Mouse (Mus musculus): ENCODE measurements around the gene Kpna2.
"Not testable (repeated sequence)": the region's sequence is repeated elsewhere in the genome, so short reads cannot be mapped to it uniquely, and the experiment has no call there.

The Kpna2 gene

DNA sequence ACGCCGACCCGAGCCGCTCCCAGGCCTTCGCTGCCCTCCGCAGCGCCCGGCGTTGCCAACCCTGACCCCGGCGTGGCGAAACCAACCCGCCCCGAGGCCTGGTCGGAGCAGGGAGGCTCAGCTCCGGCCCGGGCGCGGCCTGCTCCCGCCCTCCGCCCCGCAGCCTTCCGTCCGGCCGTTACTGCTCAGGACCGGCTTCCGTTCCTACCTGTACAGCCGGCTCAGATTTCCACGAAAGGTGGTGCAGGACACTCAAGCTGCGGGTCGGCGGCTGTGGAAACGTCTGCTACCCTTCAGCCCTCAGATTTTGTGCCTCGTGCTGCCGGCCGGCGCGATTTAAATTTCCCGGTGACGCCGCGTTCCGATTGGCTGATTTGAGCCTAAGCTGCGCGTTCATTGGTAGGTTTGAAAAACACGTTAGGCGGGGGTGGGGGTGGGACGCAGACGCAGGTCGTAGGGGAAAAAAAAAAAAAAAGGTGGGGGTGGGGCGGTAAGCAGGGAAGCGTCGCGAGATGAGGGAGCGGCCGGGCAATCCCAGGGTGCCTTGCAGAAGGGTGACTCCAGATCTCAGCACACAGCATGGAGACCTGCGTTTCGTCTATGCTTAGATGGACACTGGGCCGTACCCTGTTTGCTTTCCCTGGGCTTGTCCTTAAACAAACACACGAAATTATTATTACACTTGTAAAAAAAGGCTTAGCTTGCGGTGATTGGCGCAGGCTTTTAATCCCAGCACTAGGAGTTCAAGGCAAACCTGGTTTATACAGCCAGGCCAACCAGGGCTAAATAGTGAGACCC lies at the start of gene Kpna2:
Kpna2 (minus strand) TSS at position 391 of the 798 bp plus-strand sequence.
- DNase-seq (ENCODE audit: inconsistent ontology term), result peak; percentile 98

DNA sequence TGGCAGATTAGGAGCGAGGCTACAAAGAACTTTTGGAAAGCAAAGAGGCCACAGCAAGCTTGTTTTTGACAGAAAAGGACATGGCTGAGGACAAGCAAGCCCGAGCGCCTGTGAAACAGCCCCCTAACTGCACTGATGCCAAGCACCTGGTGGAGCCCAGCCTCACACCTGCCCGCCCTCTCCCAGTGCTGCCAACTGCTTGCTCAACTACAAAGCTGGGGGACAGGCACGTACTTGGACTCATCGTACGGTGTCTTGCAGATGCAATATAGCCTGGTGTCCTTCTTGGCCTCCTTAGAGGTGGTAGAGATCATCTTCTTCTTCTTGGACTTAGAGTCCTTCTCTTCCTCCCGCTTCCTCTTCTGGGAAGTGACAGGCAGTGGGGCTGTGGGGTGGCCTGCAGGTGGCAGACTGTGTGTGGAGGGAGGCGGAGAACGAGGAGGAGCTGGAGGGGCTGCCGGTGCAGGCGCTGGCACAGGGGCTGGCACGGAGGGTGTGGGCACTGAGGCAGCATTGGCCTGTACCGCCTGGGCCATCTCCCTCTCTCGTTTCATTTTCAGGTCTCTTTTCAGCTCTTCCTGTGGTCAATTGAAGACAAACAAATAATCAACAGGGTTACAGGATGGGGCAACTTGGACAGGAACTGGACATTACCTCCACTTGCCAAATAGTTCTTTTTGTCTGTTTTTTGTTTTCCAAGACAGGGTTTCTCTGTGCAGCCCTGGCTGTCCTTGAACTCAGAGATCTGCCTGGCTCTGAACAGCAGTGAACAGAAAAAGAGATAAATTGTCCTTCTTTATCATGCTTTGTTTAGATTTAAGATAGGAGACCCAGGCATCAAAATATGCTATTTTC lies 47.7 kb upstream of the Kpna2 start:
- DNase-seq (ENCODE audit: inconsistent ontology term), result no peak

GRCm38 (mm10) chr11:107045546-107045945 lies 46.2 kb upstream of the Kpna2 start:
- no peak for DNase-seq (ENCODE audit: inconsistent ontology term)

DNA sequence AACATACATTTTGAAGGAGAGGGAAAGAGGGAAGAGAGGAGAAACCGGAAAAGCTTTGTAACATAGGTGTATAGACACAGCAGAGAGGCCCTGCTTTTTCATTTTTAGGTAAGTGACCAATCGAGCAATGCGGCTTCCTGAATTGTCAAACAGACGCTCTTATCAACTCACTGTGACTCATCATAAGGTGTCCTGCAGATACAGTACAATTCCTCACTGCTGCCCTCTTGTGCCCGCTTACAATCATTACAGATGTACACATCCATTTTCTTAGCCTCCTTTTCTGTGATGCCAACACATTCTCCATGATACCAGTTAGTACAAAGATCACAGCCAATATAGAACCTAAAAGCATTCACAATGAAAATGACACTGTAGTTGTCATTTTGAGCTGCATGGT lies 45.0 kb upstream of the Kpna2 start:
- DNase-seq (ENCODE audit: inconsistent ontology term), result peak; percentile 42

GRCm38 (mm10) chr11:107043361-107043760 lies 44.0 kb upstream of the Kpna2 start:
- DNase-seq (ENCODE audit: inconsistent ontology term), result no peak

GRCm38 (mm10) chr11:107041396-107041795 lies 42.1 kb upstream of the Kpna2 start:
- DNase-seq (ENCODE audit: inconsistent ontology term), result no peak

- DNase-seq (ENCODE audit: inconsistent ontology term), result no peak
Measured at GRCm38 (mm10) chr11:107039417-107039816, 40.1 kb upstream of the Kpna2 start.

DNA sequence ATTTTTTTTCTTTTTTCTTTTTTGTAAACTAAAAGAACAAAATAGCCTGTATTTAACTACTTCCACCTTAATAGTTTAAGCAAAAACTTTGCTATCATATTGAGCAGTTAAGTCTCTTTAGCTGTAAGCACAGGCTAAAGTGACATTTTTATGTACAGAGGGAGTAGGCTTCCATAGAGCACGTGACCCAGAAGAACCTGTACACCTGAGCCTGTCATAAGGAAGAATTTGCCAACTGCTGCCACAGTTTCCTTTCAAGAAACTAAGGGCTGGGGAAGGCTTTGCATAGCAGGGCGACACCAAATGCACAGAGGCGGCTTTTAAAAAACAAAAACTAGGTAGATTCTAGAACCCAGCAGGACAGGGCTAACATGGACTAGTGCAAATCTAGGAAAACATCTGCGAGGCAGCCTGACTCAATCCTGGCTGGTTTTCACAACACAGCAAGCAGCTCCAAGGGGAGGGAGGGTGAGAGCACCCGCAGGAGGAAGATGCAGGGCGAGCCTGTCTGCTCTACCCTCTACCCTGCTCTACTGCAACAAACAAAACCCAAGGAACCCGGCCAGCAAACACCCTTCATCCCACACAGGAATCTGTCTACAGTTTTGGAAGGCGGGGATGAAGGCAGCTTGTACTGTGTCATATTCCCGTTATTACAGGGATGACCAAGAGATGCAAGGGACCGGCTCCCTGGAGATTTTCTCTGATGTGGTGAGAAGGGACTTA lies 34.9 kb upstream of the Kpna2 start:
- no peak for DNase-seq (ENCODE audit: inconsistent ontology term)

DNA sequence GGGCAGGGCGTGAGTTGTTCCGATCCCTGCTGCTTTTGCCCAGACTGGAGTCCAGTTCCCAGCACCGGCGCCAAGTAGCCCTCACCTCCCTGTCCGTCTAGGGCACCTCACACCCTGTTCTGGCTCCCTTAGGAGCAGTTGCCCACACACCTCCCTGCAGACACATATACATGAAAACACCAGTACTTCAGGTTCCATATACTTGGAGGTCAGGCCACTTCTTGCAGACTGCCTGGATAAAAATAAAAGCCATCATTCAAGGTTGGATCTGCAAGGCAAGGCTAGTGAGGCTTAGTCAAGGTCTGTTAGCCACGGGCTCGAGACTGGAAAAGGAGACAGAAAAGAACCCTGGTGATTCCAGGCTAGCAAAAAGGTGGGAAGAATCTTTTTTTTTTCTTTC lies 32.3 kb upstream of the Kpna2 start:
- DNase-seq (ENCODE audit: inconsistent ontology term), result no peak

DNA sequence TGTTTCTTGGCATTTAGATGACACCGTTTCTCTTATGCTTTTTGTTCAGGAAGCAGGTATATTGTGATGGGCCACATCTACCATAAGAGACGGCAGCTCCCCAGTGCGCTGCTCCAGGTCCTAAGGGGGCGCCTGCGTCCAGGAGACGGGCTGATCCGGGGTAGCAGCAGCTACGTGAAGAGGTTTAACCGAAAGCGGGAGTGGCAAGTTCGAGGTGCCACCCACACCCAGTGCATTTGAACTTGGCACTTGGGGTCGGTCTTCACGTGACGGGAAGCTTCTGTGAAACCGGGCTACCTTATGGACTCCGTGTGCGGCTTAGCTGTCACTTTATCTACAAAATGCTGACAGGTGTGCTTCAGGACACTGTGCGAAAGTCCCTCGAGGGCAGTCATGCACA lies 30.2 kb upstream of the Kpna2 start:
- no peak for DNase-seq (ENCODE audit: inconsistent ontology term)

DNA sequence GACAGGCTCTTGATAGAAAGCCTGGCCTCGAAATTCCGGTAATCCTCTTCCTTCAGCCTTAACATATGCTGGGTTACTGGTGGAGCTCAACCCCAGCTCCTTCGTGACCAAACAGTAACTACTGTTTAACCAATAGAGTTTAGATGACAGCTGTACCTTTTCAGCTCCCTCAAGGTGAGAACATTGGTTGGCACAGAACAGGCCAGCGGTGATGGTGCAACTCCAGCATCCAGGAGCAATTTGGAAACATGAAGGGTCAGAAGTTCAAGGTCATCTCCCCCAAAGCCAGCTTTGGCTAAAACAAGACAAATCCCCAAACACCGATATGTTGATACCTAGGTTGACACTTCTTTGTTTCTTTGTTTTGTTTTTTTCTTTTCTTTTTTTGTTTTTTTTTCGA lies 29.4 kb upstream of the Kpna2 start:
- DNase-seq (ENCODE audit: inconsistent ontology term), result no peak

DNA sequence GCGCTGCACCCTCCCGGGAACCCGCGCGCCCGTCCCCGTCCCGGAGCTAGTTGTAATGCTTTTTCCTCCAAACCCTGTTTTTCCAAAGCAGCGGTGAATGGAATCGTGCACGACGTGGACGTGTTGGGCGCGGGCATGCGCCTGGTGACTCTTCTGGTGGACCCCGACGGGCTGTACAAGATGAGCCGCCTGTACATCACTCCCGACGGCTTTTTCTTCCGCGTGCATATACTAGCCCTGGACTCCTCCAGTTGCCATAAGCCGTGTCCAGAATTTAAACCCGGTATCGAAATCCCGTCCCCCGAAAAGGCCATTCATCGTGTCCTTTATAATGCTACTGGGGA lies 28.9 kb upstream of the Kpna2 start:
- no peak for DNase-seq (ENCODE audit: inconsistent ontology term)

GRCm38 (mm10) chr11:107027431-107028274 lies 28.3 kb upstream of the Kpna2 start:
- DNase-seq (ENCODE audit: inconsistent ontology term), result peak; percentile 95

DNA sequence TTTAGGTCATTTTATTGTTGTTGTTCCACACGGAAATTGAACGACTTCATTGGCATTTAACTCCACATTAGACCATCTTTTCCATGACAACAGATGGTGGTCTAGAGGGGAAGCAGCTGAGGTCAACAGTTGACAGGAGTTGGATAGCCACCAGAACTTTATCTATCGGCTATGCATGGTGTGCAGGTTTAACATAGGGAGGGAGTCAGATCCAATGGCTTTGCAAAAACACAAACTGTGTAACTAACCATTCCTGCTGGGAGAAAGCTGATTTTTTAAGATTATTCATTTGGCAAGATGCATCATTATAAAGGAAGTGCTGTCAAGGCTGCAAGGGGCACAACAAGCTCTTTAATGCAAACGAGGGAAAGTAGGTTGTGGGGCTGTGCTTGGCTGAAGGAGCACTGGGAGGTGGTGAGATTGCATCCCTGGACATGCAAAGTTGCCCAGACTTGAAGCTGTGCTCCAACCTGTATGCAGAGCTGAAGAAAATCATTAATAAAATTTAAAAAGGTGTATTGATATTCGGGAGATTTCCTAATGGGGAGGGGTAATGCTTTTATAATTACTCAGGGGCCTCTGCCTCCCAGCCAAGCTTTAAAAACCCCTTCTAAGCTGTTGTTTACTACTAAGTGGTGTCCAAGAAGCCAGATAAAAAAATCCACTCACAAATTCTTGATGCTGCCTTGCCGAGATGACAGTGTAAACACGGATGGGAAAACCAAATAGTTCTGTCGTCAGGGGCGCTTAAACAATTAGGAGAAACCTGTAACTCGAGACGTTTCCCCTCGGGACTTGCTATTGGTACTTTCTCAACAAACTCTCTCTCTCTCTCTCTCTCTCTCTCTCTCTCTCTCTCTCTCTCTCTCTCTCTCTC lies 27.5 kb upstream of the Kpna2 start:
- DNase-seq (ENCODE audit: inconsistent ontology term), result peak; percentile 54

DNA sequence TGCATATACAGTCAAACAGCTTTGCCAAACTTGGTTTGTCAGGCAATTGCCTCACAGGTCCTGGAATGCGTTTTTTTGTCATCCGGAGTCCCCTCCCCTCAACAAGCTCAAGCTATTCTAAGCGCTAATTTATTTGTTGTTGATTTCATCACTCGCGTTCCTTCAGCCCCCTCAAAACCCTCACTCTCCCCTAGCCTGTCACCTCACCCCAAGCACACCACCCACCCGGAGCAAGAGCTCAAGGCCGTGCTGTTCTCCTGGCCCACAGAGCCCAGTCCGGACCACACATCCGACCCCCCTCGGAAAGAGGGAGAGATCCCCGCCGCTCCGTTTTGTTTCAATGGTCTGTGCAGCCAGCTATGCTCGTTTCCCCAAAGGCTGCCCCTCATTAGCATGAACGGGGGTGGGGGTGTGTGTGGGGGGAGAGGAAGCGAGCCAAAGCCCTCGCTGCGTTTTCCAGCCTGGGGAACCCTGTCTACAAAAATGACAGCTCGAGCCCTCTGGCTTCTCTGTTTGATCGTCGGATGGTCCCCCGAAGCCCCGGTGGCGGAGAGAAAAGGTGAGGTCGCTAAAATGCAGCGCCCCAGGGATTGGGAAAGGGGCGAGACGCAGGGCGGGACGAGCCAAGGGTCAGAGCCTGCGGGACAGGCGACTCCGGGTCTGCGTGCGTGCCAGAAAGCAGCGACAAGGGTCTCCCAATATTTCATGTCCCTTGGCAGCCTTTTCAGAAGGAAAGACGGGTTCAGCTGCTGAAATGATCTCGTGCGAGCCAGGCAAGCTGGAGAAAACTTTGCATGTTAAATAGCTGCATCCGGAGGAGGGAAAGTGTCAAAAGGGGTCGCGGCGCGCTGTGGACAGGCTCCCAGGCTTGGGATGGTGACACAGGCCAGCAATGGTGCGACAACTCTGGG lies 26.3 kb upstream of the Kpna2 start, which contains the start of gene 1810010H24Rik:
1810010H24Rik (plus strand) TSS at position 271 of the 911 bp plus-strand sequence.
- peak; percentile 67 for DNase-seq (ENCODE audit: inconsistent ontology term)

GRCm38 (mm10) chr11:107024406-107024805 lies 25.1 kb upstream of the Kpna2 start:
- DNase-seq (ENCODE audit: inconsistent ontology term), result no peak

DNA sequence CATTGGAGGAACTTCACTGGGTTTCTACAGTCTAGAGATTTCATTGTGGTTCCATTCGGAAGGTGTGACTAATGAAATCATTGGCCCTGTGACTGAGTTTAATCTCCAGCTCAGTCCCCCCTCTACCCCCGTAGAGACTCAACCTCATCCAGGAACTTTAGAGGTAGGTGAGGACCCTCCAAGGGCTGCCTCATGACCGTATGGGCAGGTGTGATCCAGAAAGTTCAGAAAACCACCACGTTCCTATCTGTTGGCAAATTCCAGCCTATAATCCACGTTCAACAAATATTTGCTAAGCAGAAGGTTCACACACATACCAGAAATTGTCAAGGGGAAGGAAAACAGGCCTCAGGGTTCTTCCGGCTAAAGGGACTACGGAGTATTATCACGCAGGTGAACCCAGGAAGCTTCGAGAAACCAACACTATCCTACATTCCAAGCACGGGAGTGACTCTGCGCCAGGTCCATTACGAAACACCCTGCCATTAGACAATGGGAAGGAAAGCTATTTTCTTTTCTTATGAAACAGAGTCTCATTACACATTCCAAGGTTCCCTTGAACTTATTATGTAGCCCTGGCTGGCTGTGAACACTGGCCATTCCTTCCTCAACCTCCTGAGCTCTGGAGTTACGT lies 22.8 kb upstream of the Kpna2 start:
- no peak for DNase-seq (ENCODE audit: inconsistent ontology term)

GRCm38 (mm10) chr11:107019722-107020121 lies 20.4 kb upstream of the Kpna2 start:
- not testable (repeated sequence) for DNase-seq (ENCODE audit: inconsistent ontology term)

GRCm38 (mm10) chr11:107019318-107019717 lies 20.0 kb upstream of the Kpna2 start:
- DNase-seq (ENCODE audit: inconsistent ontology term), result no peak
